Mouse (Mus musculus): ENCODE results near the gene Cnot11.

The Cnot11 gene

DNA sequence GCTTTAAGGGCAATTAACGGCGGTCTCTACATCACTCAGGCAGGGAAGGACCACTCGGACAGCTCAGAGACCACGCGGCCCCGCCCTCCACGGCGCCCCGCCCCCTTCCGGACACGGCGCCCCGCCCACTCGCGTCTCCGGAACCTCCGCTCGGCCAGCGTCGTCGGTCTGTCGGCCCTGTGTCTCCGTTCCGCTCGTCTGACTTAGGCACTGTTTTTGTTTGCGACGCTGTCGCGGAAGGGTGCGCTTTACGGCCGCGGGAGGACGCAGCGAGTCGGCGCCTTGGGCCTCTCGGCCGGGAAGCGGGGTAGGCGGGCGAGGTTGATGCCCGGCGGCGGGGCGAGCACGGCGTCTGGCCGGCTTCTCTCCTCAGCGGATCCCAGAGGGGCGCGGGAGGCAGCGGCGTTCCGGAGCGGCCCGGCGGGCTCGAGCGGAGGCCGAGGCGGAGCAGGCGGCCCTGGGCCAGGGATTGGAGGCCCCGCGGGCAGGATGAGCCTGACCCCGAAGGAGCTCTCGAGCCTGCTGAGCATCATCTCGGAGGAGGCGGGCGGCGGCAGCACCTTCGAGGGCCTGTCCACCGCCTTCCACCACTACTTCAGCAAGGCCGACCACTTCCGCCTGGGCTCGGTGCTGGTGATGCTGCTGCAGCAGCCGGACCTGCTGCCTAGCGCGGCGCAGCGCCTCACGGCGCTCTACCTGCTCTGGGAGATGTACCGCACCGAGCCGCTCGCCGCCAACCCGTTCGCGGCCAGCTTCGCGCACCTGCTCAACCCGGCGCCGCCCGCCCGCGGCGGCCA is 921 bp downstream of the Cnot11 start:
- peak; percentile 98 to 99 for DNase-seq

- peak in 1 of 2 experiments; percentile 19 for DNase-seq
Measured at GRCm38 (mm10) chr1:39536701-39537100, 1.9 kb downstream of the Cnot11 start.

DNA sequence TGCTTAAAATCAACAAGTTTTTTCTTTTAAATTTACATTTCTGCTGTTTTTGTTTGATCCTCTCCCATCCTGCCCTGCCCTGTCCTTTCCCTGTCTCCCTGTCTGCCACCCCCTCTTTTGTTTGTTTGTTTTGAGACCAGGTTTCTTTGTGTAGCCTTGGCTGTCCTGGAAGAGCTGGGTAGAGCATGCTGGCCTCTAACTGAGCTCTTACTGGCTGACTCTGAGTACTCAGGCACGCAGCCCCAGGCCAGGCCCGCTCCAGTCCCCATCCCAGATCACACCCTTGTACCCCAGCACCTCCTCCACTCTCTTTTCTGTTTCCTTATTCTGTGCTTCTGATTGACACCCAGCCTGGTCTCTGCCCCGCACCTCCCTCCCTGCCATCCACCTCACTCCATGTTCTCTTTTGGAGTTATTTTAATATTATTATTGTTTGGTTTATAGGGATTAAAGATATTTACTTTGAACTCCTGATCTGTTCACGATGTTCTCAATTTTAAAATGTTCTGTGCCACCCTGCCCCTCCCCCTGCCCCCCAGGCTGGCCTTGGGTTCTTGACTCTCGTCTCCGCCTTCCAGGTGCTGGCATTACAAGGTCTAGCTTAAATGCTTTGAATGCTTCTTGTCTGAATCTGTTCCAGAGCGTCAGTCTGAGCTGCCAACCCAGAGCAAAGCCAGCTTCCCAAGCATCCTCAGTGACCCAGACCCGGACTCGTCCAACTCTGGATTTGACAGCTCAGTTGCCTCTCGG is 3.0 kb downstream of the Cnot11 start:
- DNase-seq: peak in 1 of 2 experiments; percentile 37

GRCm38 (mm10) chr1:39540592-39540991 is 5.8 kb downstream of the Cnot11 start:
- DNase-seq: no peak

GRCm38 (mm10) chr1:39545589-39545988 is 10.8 kb downstream of the Cnot11 start:
- peak in 1 of 2 experiments; percentile 30 for DNase-seq

- DNase-seq: no peak
Measured at GRCm38 (mm10) chr1:39546160-39546866, 11.5 kb downstream of the Cnot11 start.

DNA sequence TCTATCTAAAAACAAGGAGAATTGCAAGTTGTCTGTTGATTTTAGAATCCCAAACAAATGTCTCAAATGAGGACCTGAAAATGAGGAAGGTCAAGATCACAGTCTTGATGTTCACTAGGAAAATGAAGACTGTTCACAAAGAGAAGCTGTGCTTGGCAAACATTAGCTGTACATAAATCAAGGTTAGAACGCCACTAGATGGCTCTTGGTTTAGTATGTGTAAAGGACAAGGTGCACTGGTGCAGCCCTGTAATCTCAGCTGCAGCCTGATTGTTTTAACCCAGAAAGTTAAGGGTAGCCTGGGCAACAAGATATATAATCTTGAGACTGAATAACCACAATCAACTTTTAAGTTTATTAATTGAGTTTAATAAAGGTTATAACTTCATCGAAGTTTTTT is 12.4 kb downstream of the Cnot11 start:
- DNase-seq: no peak

DNA sequence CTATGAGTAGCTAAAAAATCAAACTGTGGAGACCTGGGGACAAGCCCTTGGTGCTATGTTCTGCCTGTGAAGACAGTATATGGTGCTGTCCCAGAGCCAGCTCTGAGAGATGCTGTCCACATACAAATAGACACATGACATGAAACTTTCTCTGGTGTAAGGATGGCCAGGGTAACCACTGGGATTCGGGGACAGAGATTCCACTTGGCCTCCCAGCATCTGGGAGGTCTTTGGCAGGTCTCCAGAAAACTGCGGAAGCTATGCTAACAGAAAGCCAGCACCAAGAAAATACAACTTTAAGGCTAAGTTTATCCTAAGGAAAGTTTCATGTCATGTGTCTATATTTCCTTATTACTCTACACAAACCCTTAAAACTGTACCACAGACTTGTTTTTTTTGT is 15.0 kb downstream of the Cnot11 start:
- no peak for DNase-seq

GRCm38 (mm10) chr1:39555556-39556415 is 21.0 kb downstream of the Cnot11 start:
- no peak for DNase-seq

- no peak for DNase-seq
Measured at GRCm38 (mm10) chr1:39559009-39559408, 24.2 kb downstream of the Cnot11 start.

DNA sequence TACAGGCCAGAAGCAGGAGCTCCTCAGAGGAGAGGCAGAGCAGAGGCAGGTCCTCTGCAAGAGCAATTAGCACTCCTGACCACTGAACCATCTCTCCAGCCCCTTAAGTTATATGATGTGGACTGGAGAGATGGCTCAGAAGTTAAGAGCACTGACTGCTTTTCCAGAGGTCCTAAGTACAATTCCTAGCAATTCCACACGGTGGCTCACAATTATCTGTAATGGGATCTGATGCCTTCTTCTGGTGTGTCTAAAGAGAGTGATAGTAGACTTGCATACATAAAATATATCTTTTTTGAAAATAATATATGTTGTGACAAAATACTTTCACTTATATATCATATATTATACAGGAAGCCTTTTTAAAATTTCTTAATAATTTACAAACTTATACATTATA is 27.1 kb downstream of the Cnot11 start:
- DNase-seq: no peak

GRCm38 (mm10) chr1:39563161-39563560 is 28.4 kb downstream of the Cnot11 start:
- DNase-seq: no peak

DNA sequence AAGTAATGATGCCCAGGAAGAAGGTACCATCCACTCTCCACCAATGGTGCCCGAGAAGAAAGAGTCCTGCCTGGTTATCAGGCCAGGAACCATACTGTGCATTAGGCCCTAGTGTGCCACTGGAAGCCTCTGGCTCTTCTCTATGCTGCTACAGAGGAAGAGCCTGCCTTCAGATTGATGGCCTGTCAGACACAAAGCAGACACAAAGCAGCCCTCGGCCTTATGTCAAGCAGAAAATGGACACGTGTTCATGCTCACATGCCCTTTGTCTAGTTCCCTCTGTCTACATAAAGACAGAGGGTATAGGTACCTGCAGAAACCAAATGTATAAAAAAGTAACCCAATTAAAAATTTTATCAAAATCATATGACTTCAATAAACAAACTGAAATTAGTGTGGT is 29.8 kb downstream of the Cnot11 start:
- DNase-seq: no peak

GRCm38 (mm10) chr1:39568079-39568478 is 33.3 kb downstream of the Cnot11 start:
- no peak for DNase-seq

DNA sequence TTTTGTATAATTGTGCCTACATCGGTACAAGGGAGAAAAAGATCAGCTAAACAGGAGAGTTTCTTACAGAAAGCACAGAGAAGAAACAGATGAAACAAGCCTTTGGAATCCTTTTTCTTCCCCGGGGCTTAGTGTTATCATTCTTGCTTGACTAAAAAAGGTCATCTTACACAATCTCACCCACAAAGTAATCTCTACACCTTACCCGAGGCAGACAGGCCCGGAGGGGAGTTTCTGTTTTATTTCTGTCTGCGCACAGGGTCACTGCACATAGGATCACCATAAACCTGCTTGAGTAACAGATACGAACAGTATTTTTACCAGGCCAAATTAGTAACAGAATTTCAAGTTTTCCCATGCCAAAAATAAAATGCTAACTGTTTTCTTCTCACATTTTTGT is 36.9 kb downstream of the Cnot11 start:
- DNase-seq: no peak

DNA sequence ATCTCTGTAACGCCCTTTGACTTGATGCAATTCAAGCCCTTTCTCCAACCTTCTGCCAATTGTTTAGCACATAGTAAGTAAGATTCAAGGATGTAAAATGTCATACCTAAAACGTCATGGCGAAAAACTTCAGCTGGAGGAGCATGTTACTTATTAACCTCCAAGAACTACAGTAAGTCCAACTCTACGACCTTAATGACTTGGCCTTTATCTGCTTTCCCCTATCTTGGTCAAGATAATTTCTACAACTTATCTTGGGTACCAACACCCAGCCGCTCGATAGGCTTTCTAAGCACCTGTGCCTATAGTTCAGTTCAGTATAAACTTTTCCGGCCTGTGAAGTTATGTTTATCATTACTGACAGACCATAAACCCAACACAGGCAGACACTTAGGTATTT is 39.1 kb downstream of the Cnot11 start:
- no peak for DNase-seq

GRCm38 (mm10) chr1:39575778-39576375 is 41.1 kb downstream of the Cnot11 start:
- no peak for DNase-seq

DNA sequence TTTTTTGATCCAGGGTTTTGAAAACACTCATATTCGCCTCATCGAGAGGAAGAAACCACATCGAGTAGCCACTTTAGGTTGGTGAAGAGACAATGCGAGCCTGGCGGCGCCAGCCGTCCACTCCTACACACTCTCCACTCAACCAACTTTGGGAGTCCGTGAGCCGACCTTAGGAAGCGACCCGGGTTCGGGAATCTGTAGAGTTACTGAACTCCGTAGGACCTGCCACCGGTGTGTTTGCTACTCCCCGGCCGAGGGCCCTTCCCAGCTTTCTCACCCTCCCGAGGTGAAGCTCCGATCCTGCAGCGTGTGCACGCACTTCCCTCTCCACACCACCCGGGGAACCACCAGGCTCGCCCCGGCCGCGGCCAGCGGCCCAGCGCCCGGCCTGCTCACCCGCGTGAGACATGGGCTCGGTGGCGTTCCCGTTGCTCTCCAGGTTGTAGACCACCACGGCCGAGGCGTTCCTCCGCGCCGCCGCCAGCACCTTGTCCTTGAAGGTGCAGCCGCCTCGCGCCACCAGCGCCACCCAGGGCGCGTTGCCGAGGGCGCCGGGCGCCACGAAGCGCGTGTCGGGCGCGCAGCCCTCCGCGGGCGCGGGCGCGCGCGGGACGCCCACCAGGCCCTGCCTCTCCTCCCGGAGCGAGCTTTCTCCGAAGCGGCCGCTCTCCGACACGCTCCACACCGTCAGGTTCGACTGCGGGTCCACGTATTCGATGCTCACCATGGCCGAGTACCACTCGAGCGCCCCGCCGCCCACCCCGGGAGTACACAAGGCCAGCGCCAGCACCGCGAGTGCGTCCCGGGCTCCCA is 41.8 kb downstream of the Cnot11 start:
- peak; percentile 33 to 46 for DNase-seq

- peak; percentile 93 to 95 for DNase-seq
Measured at GRCm38 (mm10) chr1:39577253-39577705, 42.5 kb downstream of the Cnot11 start, which contains the start of gene Rnf149. TSS of gene Rnf149 (minus strand) at chr1:39577405.

DNA sequence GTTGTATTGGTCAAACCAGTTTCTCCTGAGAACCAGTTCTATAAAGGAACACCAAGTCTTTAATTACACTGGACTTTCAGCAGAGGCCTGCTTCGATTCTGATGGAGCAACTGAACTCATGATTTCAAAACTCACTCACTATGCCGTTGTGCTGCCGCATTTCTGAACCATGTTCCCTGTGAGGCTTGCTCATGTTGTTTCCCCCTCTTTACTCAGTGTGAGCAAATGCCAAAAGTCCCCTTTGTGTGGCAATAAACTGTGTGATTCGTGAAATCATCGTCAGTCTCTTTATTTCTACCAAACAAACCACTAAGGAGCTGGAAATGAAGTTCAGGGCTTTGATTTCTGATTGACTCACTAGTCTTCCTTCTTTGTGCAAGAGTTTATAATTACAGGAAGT is 43.7 kb downstream of the Cnot11 start:
- DNase-seq: no peak

DNA sequence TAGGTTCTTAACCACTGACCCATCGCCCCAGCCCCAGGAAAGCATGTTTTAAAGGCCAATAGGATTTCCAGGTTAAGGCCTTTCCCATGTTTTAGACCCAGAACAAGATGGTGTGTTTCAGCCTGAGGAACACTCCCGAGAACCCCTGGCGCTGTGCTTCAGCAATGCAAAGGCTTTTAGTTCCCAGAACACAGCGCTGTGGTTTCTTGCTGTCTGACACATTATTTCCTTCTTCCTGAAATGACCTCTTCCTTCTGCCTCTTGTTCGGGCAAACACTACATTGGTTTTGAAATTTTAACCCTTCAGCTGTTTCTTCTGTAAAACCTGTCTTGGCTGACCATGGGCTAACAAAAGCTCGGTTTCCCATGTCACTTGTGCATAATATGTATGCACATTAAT is 44.3 kb downstream of the Cnot11 start:
- DNase-seq: no peak

Measured in kidney, adult 8-10 months (tissue).